Mouse (Mus musculus) bone marrow macrophage, adult 2 months (primary cell): ENCODE data around the gene Thsd4.

ENCODE experiments used
- CTCF ChIP-seq: IDR thresholded peaks from 2 replicates; pipeline ENCODE4 v1.5.1; 2012; ENCODE audit warnings: low read depth, mild to moderate bottlenecking, low read length, moderate library complexity
- POLR2A ChIP-seq: IDR thresholded peaks from 2 replicates; pipeline ENCODE4 v1.6.1; 2012; ENCODE audit warnings: mild to moderate bottlenecking, low read depth, low read length, borderline replicate concordance

DNA sequence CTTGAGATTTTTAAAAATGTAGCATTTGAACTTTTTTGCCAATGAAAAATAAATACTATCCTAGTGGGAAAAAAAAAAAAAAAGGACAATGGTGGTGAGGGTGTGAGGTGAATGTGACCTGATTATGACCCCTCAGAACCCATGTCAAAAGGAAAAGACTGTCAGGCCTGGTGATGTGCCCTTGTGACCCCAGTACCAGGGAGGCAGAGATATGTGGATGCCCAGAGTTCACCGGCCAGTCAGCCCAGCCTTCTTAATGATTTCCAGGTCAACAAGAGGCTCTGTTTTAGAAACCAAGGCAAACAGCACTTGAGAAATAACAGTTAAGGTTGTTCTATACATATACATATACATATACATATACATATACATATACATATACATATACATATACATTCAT lies 501.4 kb downstream of the Thsd4 start:
- TF ChIP-seq CTCF, result no peak
- TF ChIP-seq POLR2A, result no peak
